Mouse (Mus musculus) midbrain, embryonic 12.5 days (tissue): ENCODE data around the gene Lamc2. TPM values are rescaled to one million over a fixed set of nuclear protein-coding genes. Genes with fewer than 3 reads are reported as not detected.
A peak's percentile ranks its signal among the peaks of the same experiment; 100 is the strongest.
"Not testable (repeated sequence)": the region's sequence is repeated elsewhere in the genome, so short reads cannot be mapped to it uniquely, and the experiment has no call there.

Source experiments
- ATAC-seq: fragments of 200-750 bp; cut with Nextera tagmentation; 2 replicates; pipeline ENCODE4 v1.8.0; 2017; ENCODE audit warnings: low read depth, moderate TSS enrichment, moderate library complexity; ENCODE audit not compliant: low FRiP score
- H3K27ac ChIP-seq: fragments of 300-500 bp; sonication (generic); replicated peaks from 2 replicates; pipeline ENCODE4 v1.5.1; 2016; ENCODE audit warnings: mild to moderate bottlenecking
- H3K27me3 ChIP-seq: fragments of 300-500 bp; sonication (generic); 2 replicates; pipeline ENCODE4 v1.6.1; 2016; ENCODE audit warnings: mild to moderate bottlenecking
- H3K36me3 ChIP-seq: fragments of 300-500 bp; sonication (generic); 2 replicates; pipeline ENCODE4 v1.6.1; 2016
- H3K4me1 ChIP-seq: fragments of 300-500 bp; sonication (generic); 2 replicates; pipeline ENCODE4 v1.6.1; 2016
- H3K4me2 ChIP-seq: fragments of 300-500 bp; sonication (generic); replicated peaks from 2 replicates; pipeline ENCODE4 v1.6.1; 2016; ENCODE audit warnings: mild to moderate bottlenecking, moderate library complexity
- H3K4me3 ChIP-seq: fragments of 300-500 bp; sonication (generic); 2 replicates; pipeline ENCODE4 v1.5.1; 2016; ENCODE audit warnings: mild to moderate bottlenecking
- H3K9ac ChIP-seq: fragments of 300-500 bp; sonication (generic); replicated peaks from 2 replicates; pipeline ENCODE4 v1.6.1; 2016; ENCODE audit warnings: mild to moderate bottlenecking, moderate library complexity
- H3K9me3 ChIP-seq: fragments of 300-500 bp; sonication (generic); 2 replicates; pipeline ENCODE4 v1.6.1; 2016; ENCODE audit warnings: mild to moderate bottlenecking
- WGBS: fragments of 180-500 bp; shearing (Covaris S2); methylation state at CpG from one replicate; pipeline ENCODE4 v1.1.7; 2016; 5-methylcytosine and 5-hydroxymethylcytosine counted together
- polyA plus RNA-seq: library from polyadenylated mRNA; unstranded; fragments of >200 nt; fragmentation: Nextera tagmentation; extraction: Ambion mirVana; gene quantifications from 2 replicates; pipeline ENCODE4 v1.2.1, GENCODE M21; 2016

The Lamc2 gene
- polyA plus RNA-seq, 1 experiment from 2014 or later = 0.88 TPM

GRCm38 (mm10) chr1:153092237-153092975, 93.8 kb downstream of the Lamc2 start:
- H3K9ac ChIP-seq = no peak overlapping the region
- 0 out of 2 replicates have a peak, but pooled peaks cover 5% of the 10 kb centered on the region for H3K36me3 ChIP-seq
- H3K4me1 ChIP-seq = peaks cover 5% of the 10 kb centered on the region; the same call in 1 of the 2 replicates
- no peaks in the 10 kb centered on the region for H3K9me3 ChIP-seq
- H3K27me3 ChIP-seq = peaks cover 36% of the 10 kb centered on the region
- no peak overlapping the region for H3K27ac ChIP-seq
- no peak overlapping the region for H3K4me3 ChIP-seq
- no peak overlapping the region for H3K4me2 ChIP-seq
- WGBS = 51% methylated on average over 5 of the region's 5 CpGs
- peak; percentile 54 for ATAC-seq

DNA sequence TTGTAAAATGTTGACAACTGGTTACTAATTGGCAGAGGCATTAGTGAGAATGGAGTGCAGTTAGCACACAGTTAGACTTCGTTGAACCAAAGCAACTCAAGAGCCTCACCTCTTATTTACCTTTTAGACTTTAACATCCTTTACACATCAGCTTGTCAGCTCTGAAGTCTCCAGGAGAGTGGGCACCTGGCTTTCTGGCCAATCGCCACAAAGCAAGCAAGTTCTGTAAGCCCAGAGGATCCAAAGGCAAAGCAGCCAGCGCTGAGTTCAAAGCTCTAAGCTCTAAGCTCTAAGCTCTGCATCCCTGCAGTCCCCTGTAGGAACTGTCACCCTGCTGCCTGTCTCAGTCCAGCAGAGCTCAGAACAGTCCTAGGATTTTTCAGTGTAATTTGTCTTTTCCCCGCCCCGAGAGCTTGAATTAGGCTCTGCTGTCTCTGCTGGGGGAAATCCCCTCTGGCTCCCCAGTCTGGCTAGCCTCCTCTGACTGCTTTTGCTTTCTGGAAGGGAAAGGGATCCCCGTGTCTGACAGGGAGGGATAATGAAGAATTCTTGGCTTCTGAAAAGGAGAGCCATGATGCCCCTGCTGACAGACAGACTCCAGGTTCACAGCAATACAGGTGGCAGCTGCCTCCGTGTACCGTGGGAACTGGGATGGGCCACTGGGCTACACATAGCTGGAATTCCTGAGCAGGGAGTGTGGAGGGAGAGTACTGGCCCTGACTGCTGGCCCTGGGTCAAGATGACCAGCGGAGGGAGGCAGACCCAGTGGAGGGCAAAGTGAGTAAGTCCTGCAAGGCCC, 94.6 kb downstream of the Lamc2 start:
- peaks cover 4% of the 10 kb centered on the region; the same call in 1 of the 2 replicates for H3K4me1 ChIP-seq
- peak; percentile 44 for ATAC-seq
- H3K9ac ChIP-seq = no peak overlapping the region; the same call in 1 of the 2 replicates
- H3K9me3 ChIP-seq = no peaks in the 10 kb centered on the region
- 0 out of 2 replicates have a peak, but pooled peaks cover 5% of the 10 kb centered on the region for H3K36me3 ChIP-seq
- WGBS = 33% methylated on average over 9 of the region's 9 CpGs
- H3K27ac ChIP-seq = no peak overlapping the region
- H3K4me3 ChIP-seq = no peak overlapping the region
- peaks cover 36% of the 10 kb centered on the region for H3K27me3 ChIP-seq
- H3K4me2 ChIP-seq = no peak overlapping the region

DNA sequence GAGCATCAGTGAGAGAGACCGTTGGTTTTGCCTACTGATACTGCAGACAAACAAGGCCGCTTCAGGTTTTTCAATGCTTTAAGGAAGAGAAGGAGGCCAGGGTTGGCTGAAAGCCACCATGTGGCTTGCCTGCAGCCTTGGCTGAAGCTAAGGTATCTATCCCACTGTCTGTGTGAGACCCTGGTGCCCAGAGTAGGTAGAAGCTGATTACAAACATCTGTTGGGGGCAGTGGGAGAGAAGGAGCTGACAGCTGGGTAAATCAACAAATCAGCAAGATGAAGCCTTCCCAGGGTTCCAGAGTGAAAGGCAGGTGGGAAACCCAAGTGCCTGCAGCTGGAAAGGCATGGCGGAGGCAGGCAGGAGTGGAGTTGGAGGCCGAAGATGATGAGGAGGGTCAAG, 95.4 kb downstream of the Lamc2 start:
- no peak overlapping the region for H3K9ac ChIP-seq
- H3K9me3 ChIP-seq = no peaks in the 10 kb centered on the region
- ATAC-seq = no peak
- no peak overlapping the region for H3K27ac ChIP-seq
- no peak overlapping the region for H3K4me2 ChIP-seq
- no peaks in the 10 kb centered on the region for H3K4me1 ChIP-seq
- peaks cover 34% of the 10 kb centered on the region for H3K27me3 ChIP-seq
- H3K4me3 ChIP-seq = no peak overlapping the region
- 0 out of 2 replicates have a peak, but pooled peaks cover 5% of the 10 kb centered on the region for H3K36me3 ChIP-seq
- WGBS = 88% methylated on average over 4 of the region's 4 CpGs

- Histone ChIP-seq H3K27ac (no peak overlapping the region), H3K4me2 (no peak overlapping the region), H3K9ac (no peak overlapping the region)
Observed at GRCm38 (mm10) chr1:153090081-153090480, 96.2 kb downstream of the Lamc2 start.

DNA sequence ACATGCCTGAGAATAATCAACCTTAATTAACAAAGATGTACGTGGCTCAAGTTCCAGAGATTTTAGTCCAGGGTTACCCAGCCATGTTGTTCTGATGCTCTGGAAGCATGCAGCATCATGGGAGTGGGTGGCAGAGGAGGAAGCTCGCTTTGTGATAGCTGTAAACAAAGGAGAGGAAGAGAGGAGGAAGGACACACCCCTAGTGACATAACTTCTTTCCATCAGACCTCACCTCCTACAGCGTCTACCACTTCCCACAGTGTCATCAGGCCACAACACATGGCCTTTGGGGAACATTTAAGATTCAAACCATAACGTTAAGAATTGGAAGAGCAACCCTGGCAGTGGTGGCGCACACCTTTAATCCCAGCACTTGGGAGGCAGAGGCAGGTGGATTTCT, 98.5 kb downstream of the Lamc2 start:
- no peak overlapping the region for H3K4me2 ChIP-seq
- no peak for ATAC-seq
- 0 out of 2 replicates have a peak, but pooled peaks cover 5% of the 10 kb centered on the region for H3K36me3 ChIP-seq
- H3K4me3 ChIP-seq = no peak overlapping the region
- H3K9ac ChIP-seq = no peak overlapping the region
- 89% methylated on average over 5 of the region's 5 CpGs for WGBS
- H3K27me3 ChIP-seq = peaks cover 10% of the 10 kb centered on the region; the same call in 1 of the 2 replicates
- no peaks in the 10 kb centered on the region for H3K9me3 ChIP-seq
- no peak overlapping the region for H3K27ac ChIP-seq
- no peaks in the 10 kb centered on the region for H3K4me1 ChIP-seq

More at GRCm38 (mm10) chr1:153090081-153090480, 96.2 kb downstream of the Lamc2 start:
- no peaks in the 10 kb centered on the region for H3K4me1 ChIP-seq
- H3K27me3 ChIP-seq = peaks cover 26% of the 10 kb centered on the region
- H3K4me3 ChIP-seq = no peak overlapping the region
- WGBS = 86% methylated on average over 2 of the region's 2 CpGs
- H3K9me3 ChIP-seq = no peaks in the 10 kb centered on the region
- 0 out of 2 replicates have a peak, but pooled peaks cover 5% of the 10 kb centered on the region for H3K36me3 ChIP-seq
- ATAC-seq = no peak

- 91% methylated on average over 5 of the region's 5 CpGs for WGBS
- no peaks in the 10 kb centered on the region; the same call in 1 of the 2 replicates for H3K27me3 ChIP-seq
- H3K4me1 ChIP-seq = no peaks in the 10 kb centered on the region
- H3K9me3 ChIP-seq = no peaks in the 10 kb centered on the region
- no peak overlapping the region for H3K27ac ChIP-seq
- H3K9ac ChIP-seq = no peak overlapping the region
- 0 out of 2 replicates have a peak, but pooled peaks cover 5% of the 10 kb centered on the region for H3K36me3 ChIP-seq
- H3K4me3 ChIP-seq = no peak overlapping the region
- no peak for ATAC-seq
- H3K4me2 ChIP-seq = no peak overlapping the region
Observed at GRCm38 (mm10) chr1:153085198-153085597, 101.0 kb downstream of the Lamc2 start.

DNA sequence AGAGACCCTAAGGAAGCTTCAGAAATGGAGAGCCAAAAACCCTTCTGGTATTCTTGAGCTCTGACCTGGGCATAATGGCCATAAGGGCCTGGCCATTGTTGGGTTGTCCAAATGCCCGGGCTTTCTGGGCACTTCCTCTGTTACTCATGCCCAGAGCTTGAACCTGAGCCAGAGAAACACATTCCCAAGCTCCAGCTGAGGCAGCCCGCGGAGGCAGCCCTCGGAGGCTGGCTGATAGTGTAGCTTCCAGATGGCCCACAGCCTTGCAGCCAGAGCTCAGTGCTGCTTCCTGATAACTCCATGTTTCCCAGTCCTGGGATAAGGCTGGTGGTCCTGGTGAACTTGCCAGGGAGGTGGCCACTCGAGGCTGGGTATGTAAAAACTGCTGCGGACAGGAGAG, 102.1 kb downstream of the Lamc2 start:
- no peak overlapping the region for H3K27ac ChIP-seq
- no peaks in the 10 kb centered on the region for H3K9me3 ChIP-seq
- H3K4me1 ChIP-seq = no peaks in the 10 kb centered on the region
- H3K4me3 ChIP-seq = no peak overlapping the region
- 0 out of 2 replicates have a peak, but pooled peaks cover 5% of the 10 kb centered on the region for H3K36me3 ChIP-seq
- H3K9ac ChIP-seq = no peak overlapping the region
- no peak for ATAC-seq
- H3K4me2 ChIP-seq = no peak overlapping the region
- H3K27me3 ChIP-seq = no peaks in the 10 kb centered on the region
- 72% methylated on average over 6 of the region's 6 CpGs for WGBS

DNA sequence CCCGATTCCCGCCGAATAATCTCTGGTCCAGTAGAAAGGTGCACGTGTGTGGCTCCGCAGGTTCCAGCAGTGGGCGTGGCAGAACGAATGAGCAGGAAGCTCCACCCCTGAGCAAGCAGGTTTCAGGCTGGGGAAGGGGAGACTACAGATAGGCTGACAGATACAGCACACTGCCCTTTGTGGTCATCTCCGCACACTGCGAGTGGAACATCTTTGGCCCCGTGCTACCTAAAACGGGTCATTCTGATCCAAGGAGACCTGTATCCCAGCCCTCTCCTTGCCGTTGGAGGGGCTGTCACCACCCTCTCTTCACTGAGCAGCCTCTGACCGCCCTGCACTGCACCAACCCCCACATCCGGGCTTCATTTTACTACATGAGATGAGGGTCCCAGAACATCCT, 103.0 kb downstream of the Lamc2 start:
- ATAC-seq, H3K4me2 ChIP-seq, H3K4me1 ChIP-seq, H3K36me3 ChIP-seq, H3K27ac ChIP-seq, H3K9me3 ChIP-seq, H3K9ac ChIP-seq, H3K27me3 ChIP-seq, H3K4me3 ChIP-seq: not testable (repeated sequence)
- 84% methylated on average over 7 of the region's 14 CpGs for whole genome bisulfite sequencing

DNA sequence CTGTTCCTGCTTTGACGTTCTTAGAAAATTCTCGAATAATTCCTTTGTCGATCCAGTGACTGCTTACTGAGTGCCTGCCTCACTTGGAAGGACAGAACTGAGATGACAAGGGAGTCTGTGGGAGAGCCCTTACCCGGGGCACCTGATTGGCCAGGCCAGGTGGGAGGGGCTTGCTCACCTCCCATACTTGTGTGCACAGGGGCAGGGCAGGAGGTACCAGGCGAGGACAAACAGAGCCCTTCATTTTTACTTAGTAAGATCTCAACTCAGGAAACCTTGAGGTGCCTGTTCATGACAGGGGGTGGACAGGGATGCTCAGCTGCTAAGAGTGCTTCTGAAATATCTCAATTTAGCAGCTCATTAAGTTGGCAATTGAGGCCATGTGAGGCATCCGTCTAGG, 110.3 kb downstream of the Lamc2 start:
- H3K27me3 ChIP-seq = peaks cover 58% of the 10 kb centered on the region
- no peak for ATAC-seq
- H3K4me1 ChIP-seq = peaks cover 22% of the 10 kb centered on the region
- WGBS = 56% methylated on average over 6 of the region's 6 CpGs
- H3K9ac ChIP-seq = no peak overlapping the region
- no peak overlapping the region for H3K27ac ChIP-seq
- H3K36me3 ChIP-seq = no peaks in the 10 kb centered on the region
- no peak overlapping the region for H3K4me2 ChIP-seq
- no peaks in the 10 kb centered on the region for H3K9me3 ChIP-seq
- H3K4me3 ChIP-seq = no peak overlapping the region

DNA sequence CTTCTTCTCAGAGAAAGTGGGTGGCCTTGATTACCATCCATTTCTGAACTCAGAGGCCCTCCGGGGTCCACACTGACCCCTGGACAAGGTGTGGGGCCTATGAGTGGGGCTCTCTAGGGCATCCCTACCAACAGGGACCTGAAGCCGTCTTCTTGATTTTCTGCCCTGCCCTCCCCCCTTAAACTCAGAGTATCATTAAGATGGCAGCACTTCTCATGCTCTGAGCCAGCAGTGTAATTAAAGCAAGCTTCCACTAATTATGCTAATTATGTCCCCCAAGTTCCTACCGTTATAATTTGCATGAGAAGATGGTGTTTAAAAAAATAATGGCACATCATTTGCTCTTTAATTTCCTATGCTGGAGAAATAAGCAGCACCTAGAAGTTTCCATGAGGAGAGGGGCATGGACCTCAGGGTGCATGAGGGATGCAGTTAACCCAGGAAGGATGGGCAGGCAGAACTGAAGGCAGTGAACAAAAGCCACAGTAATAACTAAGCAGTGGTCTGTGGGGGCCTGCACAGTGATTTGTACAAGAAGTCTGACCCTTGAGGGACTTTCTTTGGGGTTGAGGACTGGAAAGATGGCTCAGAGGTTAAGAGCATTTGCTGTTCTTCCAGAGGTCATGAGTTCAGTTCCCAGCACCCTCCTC, 111.0 kb downstream of the Lamc2 start:
- Histone ChIP-seq H3K4me3 (no peak overlapping the region), H3K4me2 (no peak overlapping the region), H3K36me3 (no peaks in the 10 kb centered on the region), H3K9me3 (no peaks in the 10 kb centered on the region), H3K27me3 (peaks cover 64% of the 10 kb centered on the region), H3K27ac (no peak overlapping the region), H3K4me1 (peaks cover 22% of the 10 kb centered on the region), H3K9ac (no peak overlapping the region)
- 86% methylated on average over 3 of the region's 3 CpGs for WGBS
- no peak for ATAC-seq

DNA sequence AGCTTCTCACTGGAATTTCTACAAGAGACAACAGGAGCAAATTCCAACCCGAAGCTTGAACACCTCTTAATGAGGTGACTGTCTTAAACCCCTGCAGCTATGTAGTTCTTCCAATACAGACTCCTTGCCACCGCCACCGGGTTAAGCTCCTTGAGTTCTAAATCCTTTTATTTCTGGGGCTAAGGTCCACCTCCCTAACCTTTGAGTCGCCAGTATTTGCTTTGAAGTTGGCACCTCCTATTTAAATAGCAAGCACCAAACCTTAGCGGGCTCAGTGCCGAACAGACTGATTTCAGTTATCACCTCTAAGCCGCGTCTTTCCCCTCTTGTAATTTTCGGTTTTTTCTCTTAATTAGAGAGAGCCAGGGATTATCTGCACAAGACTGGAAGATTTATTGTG, 112.8 kb downstream of the Lamc2 start:
- H3K9ac ChIP-seq = no peak overlapping the region
- H3K36me3 ChIP-seq = no peaks in the 10 kb centered on the region
- H3K9me3 ChIP-seq = no peaks in the 10 kb centered on the region
- no peak overlapping the region; the same call in 1 of the 2 replicates for H3K4me2 ChIP-seq
- peaks cover 75% of the 10 kb centered on the region for H3K27me3 ChIP-seq
- no peak for ATAC-seq
- 5% methylated on average over 9 of the region's 9 CpGs for WGBS
- H3K27ac ChIP-seq = no peak overlapping the region
- H3K4me3 ChIP-seq = no peak overlapping the region
- peaks cover 22% of the 10 kb centered on the region for H3K4me1 ChIP-seq
